Mouse (Mus musculus): Measurements from ENCODE around the gene Ccdc8. TPM values are rescaled to one million over a fixed set of nuclear protein-coding genes. Genes with fewer than 3 reads are reported as not detected.

Ccdc8 gene
- total RNA-seq, 2 experiments from 2014 or later, result 0.74 to 1.5 TPM

DNA sequence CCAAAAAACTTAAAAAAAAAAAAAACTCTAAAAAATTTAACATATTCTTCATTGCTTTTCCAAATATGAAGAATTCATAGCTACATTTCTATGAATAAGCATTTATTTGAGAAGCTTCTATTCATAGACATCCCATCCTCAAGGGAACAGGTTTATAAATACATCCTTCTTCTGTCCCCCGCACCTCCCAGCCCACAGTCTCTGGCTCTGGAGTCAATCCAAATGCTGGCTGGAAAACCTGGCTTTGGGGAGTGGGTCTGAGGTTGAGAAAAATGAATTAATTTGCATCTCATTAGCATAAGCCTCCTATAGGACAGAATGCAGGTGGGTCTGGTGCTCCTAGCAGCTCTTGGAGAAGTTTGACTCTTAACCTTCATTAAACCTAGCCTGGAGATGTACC, 53.2 kb downstream of the Ccdc8 start:
- H3K4me3 ChIP-seq, result no peak overlapping the region
- intact Hi-C loops (cut with DNase I), result no loop called here
- no peak for DNase-seq
- no peak for TF ChIP-seq CTCF (IDR thresholded peaks at IDR 0.05)
- H3K27ac ChIP-seq, result no peak overlapping the region

Other genes starting within 250 kb of the Ccdc8 start
- 10 to 100 TPM; 11.0 to 14.6 TPM for gene Slc1a5, start 211.4 kb upstream of the Ccdc8 start, total RNA-seq (2021)
- 10 to 100 TPM; 16.2 to 16.6 TPM for gene Strn4, start 176.8 kb upstream of the Ccdc8 start, total RNA-seq (2021)
- gene Fkrp, start 176.0 kb upstream of the Ccdc8 start, total RNA-seq (2021), result 10 to 100 TPM; 51.2 to 58.3 TPM
- 1 to 10 TPM; 3.9 to 8.2 TPM for gene Prkd2, start 149.8 kb upstream of the Ccdc8 start, total RNA-seq (2021)
- gene Dact3, start 117.4 kb upstream of the Ccdc8 start, total RNA-seq (2021), result 1 to 10 TPM in 1 of 2 experiments, under 1 TPM in 1; 0.99 to 1.7 TPM
- gene Gng8, start 100.9 kb upstream of the Ccdc8 start, total RNA-seq (2021), result not detected
- under 1 TPM; 0.67 to 0.79 TPM for gene Ptgir, start 86.2 kb upstream of the Ccdc8 start, total RNA-seq (2021)
- gene Calm3, start 68.6 kb upstream of the Ccdc8 start, total RNA-seq (2021), result 100 to 1,000 TPM; 290 to 400 TPM
- gene Pnmal2, start 48.0 kb upstream of the Ccdc8 start, total RNA-seq (2021), result under 1 TPM; 0.74 to 0.86 TPM
- not detected for gene Pnmal1, start 33.0 kb upstream of the Ccdc8 start, total RNA-seq (2021)
- not detected for gene Gm42372, start 9.6 kb upstream of the Ccdc8 start, total RNA-seq (2021)
- gene Ppp5c, start 35.2 kb downstream of the Ccdc8 start, total RNA-seq (2021), result 10 to 100 TPM; 64.8 to 65.8 TPM
- gene Hif3a, start 69.7 kb downstream of the Ccdc8 start, total RNA-seq (2021), result 1 to 10 TPM in 1 of 2 experiments, under 1 TPM in 1; 0.84 to 1.6 TPM
- under 1 TPM; 0.08 to 0.14 TPM for gene Psg16, start 81.3 kb downstream of the Ccdc8 start, total RNA-seq (2021)
- gene Ceacam3, start 157.6 kb downstream of the Ccdc8 start, total RNA-seq (2021), result not detected
- not detected for gene Psg29, start 210.8 kb downstream of the Ccdc8 start, total RNA-seq (2021)

All from gastrocnemius, adult 2 months (tissue).